Mouse (Mus musculus) heart, embryonic 10.5 days (tissue): Measurements from ENCODE around the gene Notch1. TPM values are rescaled to one million over a fixed set of nuclear protein-coding genes. Genes with fewer than 3 reads are reported as not detected.

Experiments
- DNase-seq: peaks from one replicate; pipeline ENCODE4 v3.0.0-alpha.2; 2017; ENCODE audit warnings: low spot score
- H3K27ac ChIP-seq: fragments of 300-500 bp; sonication (generic); 2 replicates; pipeline ENCODE4 v1.5.1; 2016; ENCODE audit warnings: mild to moderate bottlenecking
- H3K27me3 ChIP-seq: fragments of 300-500 bp; sonication (generic); 2 replicates; pipeline ENCODE4 v1.6.1; 2016; ENCODE audit warnings: mild to moderate bottlenecking; ENCODE audit not compliant: poor library complexity, insufficient read depth, severe bottlenecking
- H3K36me3 ChIP-seq: fragments of 300-500 bp; sonication (generic); 2 replicates; pipeline ENCODE4 v1.6.1; 2016; ENCODE audit warnings: mild to moderate bottlenecking, moderate library complexity
- H3K4me1 ChIP-seq: fragments of 300-500 bp; sonication (generic); 2 replicates; pipeline ENCODE4 v1.6.1; 2016; ENCODE audit warnings: mild to moderate bottlenecking
- H3K4me3 ChIP-seq: fragments of 300-500 bp; sonication (generic); 2 replicates; pipeline ENCODE4 v1.5.1; 2016; ENCODE audit warnings: mild to moderate bottlenecking, moderate library complexity
- H3K9me3 ChIP-seq: fragments of 300-500 bp; sonication (generic); 2 replicates; pipeline ENCODE4 v1.6.1; 2016; ENCODE audit warnings: mild to moderate bottlenecking, moderate library complexity
- WGBS: fragments of 180-500 bp; shearing (Covaris S2); methylation state at CpG from one replicate; pipeline ENCODE4 v1.1.7; 2016; 5-methylcytosine and 5-hydroxymethylcytosine counted together
- polyA plus RNA-seq: library from polyadenylated mRNA; unstranded; fragments of >200 nt; fragmentation: Nextera tagmentation; extraction: Ambion mirVana; gene quantifications from 2 replicates; pipeline ENCODE4 v1.2.1, GENCODE M21; 2016

Notch1 gene
- polyA plus RNA-seq, 1 experiment from 2014 or later, result 13.2 TPM

DNA sequence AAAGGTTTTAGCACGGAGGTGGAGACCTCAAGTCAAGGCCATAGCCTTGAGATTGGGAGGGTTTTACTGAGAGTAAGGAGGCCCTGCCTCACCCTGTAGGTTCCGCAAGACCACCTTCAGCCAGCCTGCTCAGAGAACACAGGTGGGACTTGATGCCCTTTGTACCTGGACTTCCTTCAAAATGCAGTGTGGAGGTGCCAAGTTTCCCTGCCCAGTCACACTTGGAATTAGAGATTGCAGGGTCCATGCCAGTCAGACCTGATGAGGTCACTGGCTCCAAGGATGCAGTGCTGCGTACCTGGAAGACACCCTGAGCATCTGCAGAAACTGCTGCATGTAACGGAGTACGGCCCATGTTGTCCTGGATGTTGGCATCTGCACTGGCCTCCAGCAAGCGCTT is 53.1 kb downstream of the Notch1 start:
- Histone ChIP-seq H3K9me3 (no peaks in the 10 kb centered on the region), H3K4me1 (peaks cover 43% of the 10 kb centered on the region), H3K36me3 (peaks cover 88% of the 10 kb centered on the region), H3K4me3 (no peak overlapping the region), H3K27me3 (no peaks in the 10 kb centered on the region), H3K27ac (no peak overlapping the region)
- WGBS, result 96% methylated on average over 6 of the region's 6 CpGs
- DNase-seq, result no peak

DNA sequence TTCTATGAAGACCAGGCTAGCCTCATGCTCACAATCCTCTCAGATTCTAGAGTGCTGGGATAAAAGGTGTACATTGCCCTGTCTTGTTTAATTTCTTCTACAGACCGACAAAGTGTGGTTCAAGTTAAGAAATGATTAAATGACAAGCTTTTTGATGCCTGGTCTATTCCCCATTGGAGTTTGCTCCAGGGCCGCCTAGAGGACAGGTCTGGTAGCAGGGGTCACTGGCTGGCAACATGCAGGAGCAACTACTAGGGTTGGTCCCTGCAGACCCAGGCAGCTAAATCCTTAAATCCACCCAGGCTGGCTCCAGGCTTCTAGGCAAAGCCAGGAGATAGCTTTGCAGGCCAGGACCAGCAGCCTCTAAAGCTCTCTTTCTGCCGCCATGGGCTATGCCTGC is 53.5 kb downstream of the Notch1 start:
- DNase-seq, result no peak
- H3K27me3 ChIP-seq, result no peaks in the 10 kb centered on the region
- H3K27ac ChIP-seq, result no peak overlapping the region
- peaks cover 85% of the 10 kb centered on the region for H3K36me3 ChIP-seq
- WGBS, result 75% methylated on average over 3 of the region's 3 CpGs
- peaks cover 47% of the 10 kb centered on the region for H3K4me1 ChIP-seq
- H3K9me3 ChIP-seq, result no peaks in the 10 kb centered on the region
- no peak overlapping the region for H3K4me3 ChIP-seq

DNA sequence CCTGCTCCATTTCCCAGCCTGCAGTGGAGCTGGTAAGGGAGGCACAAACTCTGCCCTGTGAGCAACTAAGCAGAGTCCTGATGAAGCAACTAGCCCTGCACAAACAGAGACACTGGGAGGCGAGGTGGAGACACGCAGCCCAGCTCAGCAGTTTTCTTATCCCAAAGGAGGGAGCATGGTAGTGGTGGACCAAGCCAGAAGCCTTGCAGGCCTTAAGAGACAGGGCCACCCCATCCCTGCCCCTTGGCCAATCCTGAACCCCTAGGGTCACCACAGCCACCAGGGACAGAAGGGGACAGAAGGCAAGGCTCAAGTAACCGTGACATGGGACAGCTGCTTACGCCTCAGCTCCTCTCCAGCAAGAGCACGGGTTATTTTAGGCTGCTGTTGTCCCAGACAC is 54.8 kb downstream of the Notch1 start:
- 60% methylated on average over 5 of the region's 5 CpGs for WGBS
- Histone ChIP-seq H3K27me3 (no peaks in the 10 kb centered on the region), H3K4me1 (peaks cover 47% of the 10 kb centered on the region), H3K4me3 (no peak overlapping the region), H3K36me3 (peaks cover 76% of the 10 kb centered on the region), H3K27ac (0 out of 2 replicates have a peak overlapping the region, but pooled peaks have one; percentile 19), H3K9me3 (no peaks in the 10 kb centered on the region)
- DNase-seq, result no peak

DNA sequence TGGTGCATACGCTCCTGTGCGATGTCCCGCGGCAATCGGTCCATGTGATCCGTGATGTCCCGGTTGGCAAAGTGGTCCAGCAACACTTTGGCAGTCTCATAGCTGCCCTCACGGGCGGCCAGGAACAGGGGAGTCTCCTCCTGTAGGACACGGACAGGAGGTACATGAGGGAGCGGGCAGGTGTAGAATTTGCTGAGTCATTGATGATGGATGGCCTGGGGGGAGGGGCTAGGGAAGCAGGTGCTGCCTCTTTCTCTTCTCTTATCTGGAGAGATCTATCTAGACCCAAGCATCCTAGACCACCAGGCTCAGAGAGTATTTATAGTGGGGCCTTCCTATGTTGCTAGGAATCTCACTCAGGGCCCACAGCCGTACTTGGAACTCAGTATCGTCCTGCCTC is 55.6 kb downstream of the Notch1 start:
- 86% methylated on average over 13 of the region's 13 CpGs for WGBS
- Histone ChIP-seq H3K27ac (no peak overlapping the region), H3K9me3 (no peaks in the 10 kb centered on the region), H3K27me3 (no peaks in the 10 kb centered on the region), H3K4me1 (peaks cover 42% of the 10 kb centered on the region), H3K36me3 (peaks cover 68% of the 10 kb centered on the region), H3K4me3 (no peak overlapping the region)
- DNase-seq, result no peak

DNA sequence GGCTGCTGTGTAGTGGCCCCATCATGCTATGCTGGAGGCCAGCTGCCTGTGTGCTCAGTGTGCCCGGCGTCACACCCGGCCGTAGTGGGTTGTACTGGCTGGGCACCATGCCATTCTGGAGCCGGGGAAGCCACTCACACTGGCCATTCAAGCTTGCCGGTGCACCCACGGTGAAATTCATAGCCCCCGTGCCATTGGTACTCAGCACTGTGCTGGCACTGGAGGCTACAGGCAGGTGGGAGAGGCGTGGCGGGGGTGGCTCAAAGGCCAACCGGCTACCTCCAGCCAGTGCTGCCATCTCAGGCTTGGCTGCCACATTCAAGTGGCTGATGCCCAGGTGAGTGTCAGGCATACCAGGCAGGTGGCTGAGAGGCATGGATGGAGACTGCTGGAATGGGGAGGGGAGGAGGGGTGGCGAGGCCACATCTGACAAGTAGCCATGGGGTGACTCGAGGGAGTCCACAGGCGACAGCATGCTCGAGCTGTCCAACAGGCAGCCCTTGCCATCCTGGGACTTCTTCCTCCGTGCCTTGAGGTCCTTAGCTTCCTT is 56.3 kb downstream of the Notch1 start:
- Histone ChIP-seq H3K4me1 (peaks cover 48% of the 10 kb centered on the region), H3K27ac (peak overlapping the region; percentile 57), H3K36me3 (peaks cover 63% of the 10 kb centered on the region), H3K4me3 (no peak overlapping the region), H3K9me3 (no peaks in the 10 kb centered on the region), H3K27me3 (no peaks in the 10 kb centered on the region)
- 87% methylated on average over 16 of the region's 16 CpGs for WGBS
- DNase-seq, result no peak

DNA sequence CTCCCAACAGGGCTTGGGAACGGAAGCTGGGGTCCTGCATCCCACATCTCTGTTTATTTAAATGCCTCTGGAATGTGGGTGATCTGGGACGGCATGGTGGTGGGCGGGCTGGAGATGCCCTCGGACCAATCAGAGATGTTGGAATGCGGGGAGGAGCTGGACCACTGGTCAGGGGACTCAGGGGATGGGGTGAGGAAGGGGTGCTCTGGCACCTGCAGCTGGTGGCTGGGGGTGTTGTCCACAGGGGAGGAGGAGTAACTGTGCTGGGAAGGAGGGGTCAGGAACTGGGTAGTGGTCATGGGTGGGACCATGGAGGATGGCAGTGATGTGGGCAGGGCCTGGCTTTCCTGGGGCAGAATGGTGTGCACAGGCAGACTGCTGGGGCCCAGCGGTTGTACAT is 57.0 kb downstream of the Notch1 start:
- peaks cover 49% of the 10 kb centered on the region for H3K4me1 ChIP-seq
- no peak overlapping the region for H3K4me3 ChIP-seq
- no peak for DNase-seq
- H3K36me3 ChIP-seq, result peaks cover 56% of the 10 kb centered on the region
- no peaks in the 10 kb centered on the region for H3K27me3 ChIP-seq
- H3K9me3 ChIP-seq, result no peaks in the 10 kb centered on the region
- H3K27ac ChIP-seq, result peak overlapping the region; percentile 57; the same call in 1 of the 2 replicates
- 35% methylated on average over 6 of the region's 6 CpGs for WGBS

DNA sequence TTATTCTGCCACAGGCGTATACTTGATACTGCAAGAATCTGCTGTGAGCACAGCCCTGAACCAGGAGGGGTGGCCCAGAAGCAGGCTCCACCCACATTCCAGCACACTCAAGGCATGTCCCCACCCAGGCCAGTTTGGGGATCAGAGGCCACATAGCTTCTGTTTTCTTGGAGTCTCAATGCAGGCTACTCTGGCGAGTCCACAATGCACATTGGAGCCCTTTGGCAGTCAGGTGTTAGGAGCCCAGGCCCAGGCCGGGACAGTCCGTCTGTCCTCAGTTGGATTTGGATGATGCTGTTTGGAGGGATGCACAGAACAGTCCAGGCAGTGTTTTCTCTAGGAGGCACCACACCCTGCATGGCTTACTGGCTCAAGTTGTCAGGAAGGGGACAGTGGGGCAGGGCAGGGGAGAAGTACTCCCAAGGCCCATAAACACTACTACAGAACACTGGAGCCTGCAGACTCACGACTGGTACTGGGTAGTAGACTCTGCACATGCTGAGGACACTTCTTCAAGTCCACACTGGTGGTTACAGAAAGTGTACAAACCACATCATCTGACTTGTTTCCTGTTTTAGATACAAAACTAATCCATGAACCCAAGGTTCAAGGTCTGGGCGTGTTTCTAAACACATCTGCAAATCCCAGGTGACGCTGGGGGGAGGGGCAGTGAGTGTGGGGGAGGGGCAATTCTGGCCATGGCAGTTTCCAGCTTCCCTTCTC is 57.9 kb downstream of the Notch1 start:
- 31% methylated on average over 7 of the region's 7 CpGs for WGBS

DNA sequence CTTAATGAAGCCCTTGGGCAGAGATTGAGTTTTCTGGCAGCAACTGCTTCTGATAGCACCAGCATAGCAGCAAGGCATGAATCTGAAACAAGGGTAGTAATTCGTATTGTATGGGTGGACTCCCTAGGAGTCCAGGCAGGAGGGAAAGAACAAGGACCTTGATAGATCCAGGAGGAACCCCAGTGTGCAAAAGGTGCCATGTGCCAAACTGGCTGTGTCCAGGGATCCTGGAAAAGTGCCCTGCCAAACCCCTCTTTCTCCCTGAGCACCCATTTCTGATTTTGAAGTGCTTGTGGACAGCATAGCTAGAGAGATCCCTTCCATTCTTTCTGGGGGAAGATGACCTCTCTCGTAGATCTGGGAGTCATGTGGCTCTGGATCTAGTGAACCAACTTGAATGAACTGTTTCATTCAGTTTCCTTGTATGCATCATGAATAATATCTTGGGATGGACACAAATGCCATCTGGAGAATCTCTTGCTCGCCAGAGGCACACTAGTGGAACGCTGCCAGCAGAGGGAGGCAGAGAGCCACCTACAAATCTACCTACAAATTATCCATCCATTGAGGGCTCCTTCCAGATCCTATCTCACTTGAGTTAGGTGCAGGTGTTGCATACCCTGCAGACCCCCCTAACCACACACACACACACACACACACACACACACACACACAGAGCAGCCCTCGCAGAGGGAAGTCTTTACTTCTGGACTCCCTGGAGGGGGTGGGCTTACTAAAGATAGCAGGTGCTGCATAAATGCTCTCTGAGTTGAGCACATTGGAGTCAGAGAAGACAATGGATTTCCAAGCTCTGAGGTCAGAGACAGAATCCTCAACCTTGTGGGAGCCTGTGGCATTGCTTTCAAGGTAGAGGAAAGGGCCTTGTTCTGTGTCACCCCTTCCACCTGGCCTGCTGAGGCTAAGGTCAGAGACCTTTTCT is 67.1 kb downstream of the Notch1 start:
- Histone ChIP-seq H3K4me1 (peaks cover 38% of the 10 kb centered on the region), H3K4me3 (no peak overlapping the region), H3K27me3 (no peaks in the 10 kb centered on the region), H3K36me3 (no peaks in the 10 kb centered on the region; the same call in 1 of the 2 replicates), H3K27ac (no peak overlapping the region), H3K9me3 (no peaks in the 10 kb centered on the region)
- 22% methylated on average over 5 of the region's 5 CpGs for WGBS
- no peak for DNase-seq

More for the DNA sequence above, 57.9 kb downstream of the Notch1 start:
- Histone ChIP-seq H3K27me3 (no peaks in the 10 kb centered on the region), H3K27ac (peak overlapping the region; percentile 70), H3K4me1 (peaks cover 49% of the 10 kb centered on the region), H3K4me3 (no peak overlapping the region), H3K36me3 (peaks cover 48% of the 10 kb centered on the region), H3K9me3 (no peaks in the 10 kb centered on the region)
- DNase-seq, result no peak

DNA sequence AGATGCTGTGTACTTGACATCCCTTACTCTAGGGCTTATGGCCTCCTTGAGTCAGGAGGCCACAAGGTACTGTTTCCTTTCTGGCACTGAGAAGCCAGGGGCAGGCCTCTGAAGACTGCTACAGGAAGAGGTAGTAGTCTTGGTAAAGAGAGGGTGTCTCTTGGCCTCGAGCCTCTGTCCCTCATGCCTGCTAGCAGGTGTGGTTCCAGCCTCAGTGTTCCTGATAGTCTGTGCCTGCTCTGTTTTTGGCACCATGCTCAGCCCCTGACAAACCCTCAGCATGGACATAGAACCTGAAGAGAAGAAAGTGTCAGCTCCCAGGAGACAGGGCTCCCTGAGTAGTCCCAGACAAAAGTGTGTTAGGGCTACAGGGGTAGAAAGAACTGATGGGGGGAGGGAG is 69.0 kb downstream of the Notch1 start:
- H3K27me3 ChIP-seq, result no peaks in the 10 kb centered on the region
- H3K36me3 ChIP-seq, result no peaks in the 10 kb centered on the region; the same call in 1 of the 2 replicates
- DNase-seq, result no peak
- no peak overlapping the region for H3K27ac ChIP-seq
- no peak overlapping the region for H3K4me3 ChIP-seq
- no peaks in the 10 kb centered on the region for H3K9me3 ChIP-seq
- 80% methylated on average over 1 of the region's 1 CpGs for WGBS
- H3K4me1 ChIP-seq, result peaks cover 55% of the 10 kb centered on the region

DNA sequence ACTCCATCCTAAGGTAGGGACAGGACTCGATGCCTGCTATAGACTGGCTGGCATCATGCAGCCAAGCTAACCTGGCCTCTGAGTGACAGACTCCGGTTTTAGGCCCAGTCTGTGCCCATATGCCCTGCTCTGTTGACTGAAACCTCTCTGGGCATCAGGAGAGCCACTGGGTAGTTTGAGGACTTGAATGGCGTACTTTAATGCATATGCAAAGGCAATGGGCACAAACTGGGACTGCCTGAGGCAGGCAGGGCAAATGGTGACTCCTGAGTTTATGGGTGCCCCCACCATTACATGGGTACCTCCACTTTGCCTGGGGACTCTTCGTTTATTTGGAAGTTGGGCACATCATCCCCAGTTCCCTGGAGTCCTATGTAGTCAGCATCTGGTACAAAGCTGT is 69.8 kb downstream of the Notch1 start:
- 72% methylated on average over 4 of the region's 4 CpGs for WGBS
- Histone ChIP-seq H3K36me3 (peaks cover 2% of the 10 kb centered on the region), H3K27me3 (no peaks in the 10 kb centered on the region), H3K4me3 (peak overlapping the region; percentile 85), H3K9me3 (no peaks in the 10 kb centered on the region), H3K27ac (peak overlapping the region; percentile 96), H3K4me1 (peaks cover 52% of the 10 kb centered on the region)
- no peak for DNase-seq

DNA sequence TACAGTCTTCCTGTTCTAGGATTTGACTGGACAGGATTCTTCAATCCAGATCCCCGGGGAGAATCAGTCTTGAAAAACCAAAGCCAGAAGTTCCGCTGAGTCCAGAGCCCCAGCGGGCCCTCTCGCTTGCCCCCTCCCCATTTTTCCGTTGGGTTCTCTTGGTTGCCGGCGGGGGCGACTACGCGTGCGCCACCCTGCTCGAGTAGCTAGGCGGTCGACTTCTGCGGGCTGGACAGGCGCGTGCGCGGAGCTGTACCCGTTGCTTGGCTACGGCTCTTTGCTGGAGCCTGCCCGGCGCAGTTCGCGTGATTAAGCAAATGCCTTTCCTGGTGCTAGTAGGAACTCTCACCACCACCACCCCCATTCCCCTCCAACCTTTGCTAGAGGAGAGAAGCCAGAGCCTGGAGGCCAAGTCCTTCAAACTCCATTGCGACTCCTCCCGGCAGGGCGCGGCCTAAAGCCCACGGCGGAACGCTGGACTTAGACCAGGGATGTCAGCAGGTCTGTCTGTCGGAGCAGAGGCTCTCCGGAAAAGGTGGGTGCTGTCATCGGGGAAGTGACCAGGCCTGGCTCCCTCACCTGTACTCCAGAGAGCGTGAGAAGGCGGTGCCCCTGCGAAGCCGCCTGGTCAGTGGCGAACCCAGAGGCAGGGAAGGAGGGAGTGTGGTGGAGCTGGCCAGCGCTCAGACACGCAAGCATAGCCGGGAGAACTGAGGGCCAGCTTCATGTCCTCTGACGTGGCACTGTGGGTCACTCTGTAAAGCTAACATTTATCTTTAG is 70.6 kb downstream of the Notch1 start:
- peak overlapping the region; percentile 96 for H3K27ac ChIP-seq
- H3K4me3 ChIP-seq, result peak overlapping the region; percentile 85
- no peaks in the 10 kb centered on the region for H3K9me3 ChIP-seq
- under 1% methylated on average over 44 of the region's 44 CpGs for WGBS
- peak; percentile 98 for DNase-seq
- no peaks in the 10 kb centered on the region for H3K27me3 ChIP-seq
- peaks cover 51% of the 10 kb centered on the region for H3K4me1 ChIP-seq
- H3K36me3 ChIP-seq, result peaks cover 10% of the 10 kb centered on the region

DNA sequence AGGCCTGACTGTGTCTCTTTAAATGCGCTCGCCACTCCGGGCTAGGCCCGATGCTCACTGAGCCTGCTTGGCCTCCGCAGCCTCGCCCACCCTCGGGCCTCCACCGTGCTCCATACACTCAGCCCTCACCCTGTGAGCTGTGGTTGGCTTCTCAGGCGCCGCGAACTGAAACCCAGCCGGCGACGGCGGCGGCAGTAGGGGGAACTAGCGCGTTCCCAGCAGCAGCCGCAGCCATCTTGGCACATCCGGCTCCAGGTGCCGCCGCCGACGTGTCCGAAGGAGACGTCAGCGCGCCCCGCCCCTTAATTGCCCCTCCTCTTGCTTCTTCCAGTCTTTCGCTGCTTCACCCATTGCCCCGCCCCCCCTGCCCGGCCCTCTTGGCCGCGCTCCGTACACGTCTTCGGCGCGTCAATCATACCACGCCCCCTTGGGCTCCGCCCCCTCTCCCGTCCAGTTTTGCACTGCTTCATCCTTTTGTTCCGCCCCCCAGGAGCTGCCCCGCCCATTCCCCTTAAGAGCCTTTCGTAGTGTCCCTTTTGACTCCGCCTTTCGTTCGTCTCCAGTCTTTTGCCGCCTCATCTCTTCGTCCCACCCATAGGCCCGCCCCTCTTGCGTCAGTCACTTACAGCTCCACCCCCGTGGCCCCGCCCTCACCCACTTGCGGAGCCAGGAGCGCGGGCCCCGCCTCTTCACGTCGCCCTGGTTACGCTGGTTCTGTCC is 71.4 kb downstream of the Notch1 start, which contains the start of gene Sec16a:
TSS of gene Sec16a (minus strand) at position 271 of the 720 bp plus-strand sequence.
- Histone ChIP-seq H3K4me3 (peak within 1 kb of the TSS; percentile 85), H3K4me1 (peaks cover 50% of the 10 kb centered on the region), H3K27ac (peak within 1 kb of the TSS; percentile 96), H3K27me3 (no peaks in the 10 kb centered on the region), H3K9me3 (no peaks in the 10 kb centered on the region), H3K36me3 (peaks cover 18% of the 10 kb centered on the region)
- under 1% methylated on average over 60 of the region's 61 CpGs for WGBS
- peak; percentile 100 for DNase-seq
